Mouse (Mus musculus) cortical plate, adult 2 months (tissue): ENCODE data around the gene Mylk3.

Experiments
- CTCF ChIP-seq: fragments of 200-500 bp; IDR thresholded peaks from 2 replicates; pipeline ENCODE4 v1.5.1; 2011; ENCODE audit warnings: mild to moderate bottlenecking, control low read depth, low read length; ENCODE audit not compliant: insufficient read depth; ENCODE audit errors: extremely low read depth
- POLR2A ChIP-seq: fragments of 200-500 bp; IDR thresholded peaks from 2 replicates; pipeline ENCODE4 v1.6.1; 2011; ENCODE audit warnings: mild to moderate bottlenecking, low read length, control low read depth; ENCODE audit not compliant: insufficient read depth; ENCODE audit errors: extremely low read depth

GRCm38 (mm10) chr8:85395681-85396431, 9.7 kb upstream of the Mylk3 start:
- TF ChIP-seq CTCF, result no peak
- TF ChIP-seq POLR2A, result no peak
